Comparison of ENCODE assay signal across 7 mouse cellular contexts in the genomic region with DNA sequence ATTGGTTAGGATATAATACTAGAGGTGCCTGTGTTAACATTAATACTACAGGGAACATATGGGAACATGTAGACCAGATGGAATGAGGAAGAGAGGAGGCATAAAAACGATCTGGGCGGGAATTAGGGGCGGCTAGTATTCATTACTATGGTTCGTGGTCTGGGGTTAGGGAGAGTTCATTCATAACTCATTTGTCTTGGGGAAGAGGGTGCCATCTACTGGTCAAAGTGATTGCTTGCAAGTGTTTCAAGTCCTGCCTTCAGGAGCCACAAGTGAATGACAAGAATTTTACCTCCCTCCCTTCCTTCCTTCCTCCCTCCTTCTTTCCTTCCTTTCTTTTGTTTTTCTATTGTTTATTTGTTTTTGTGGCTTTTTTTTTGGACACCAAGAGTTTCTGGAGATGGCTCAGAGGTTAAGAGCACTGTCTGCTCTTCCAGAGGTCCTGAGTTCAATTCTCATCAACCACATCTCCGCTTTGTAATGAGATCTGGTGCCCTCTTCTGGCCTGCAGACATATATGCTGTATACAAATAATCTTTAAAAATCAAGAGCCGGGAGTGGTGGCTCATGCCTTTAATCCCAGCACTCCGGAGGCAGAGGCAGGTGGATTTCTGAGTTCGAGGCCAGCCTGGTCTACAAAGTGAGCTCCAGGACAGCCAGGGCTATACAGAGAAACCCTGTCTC. TPM values are rescaled to one million over a fixed set of nuclear protein-coding genes. Genes with fewer than 3 reads are reported as not detected.
DNase-seq lines count a peak whose midpoint lies in the region; ATAC-seq lines count a peak whose summit lies in the region.

No protein-coding gene starts in this region.

- peak; percentile 50 for DNase-seq in neural tube, embryonic 10.5 days (ENCODE audit: extremely low spot score, low spot score)
- DNase-seq in R1 (ENCODE audit: low read depth, low spot score) (peak; percentile 94), liver (peak; percentile 64)
- DNase-seq in embryo, embryonic 10 days (ENCODE audit: low spot score): peak; percentile 93
- peak; percentile 90 for DNase-seq in retina, embryonic 14.5 days (ENCODE audit: low spot score)

- no peak overlapping the region for H3K9ac ChIP-seq in neural tube, embryonic 15.5 days (replicated peaks)

- 29% methylated on average over 8 of the region's 8 CpGs for WGBS in neural tube, embryonic 15.5 days

- H3K27ac ChIP-seq in neural tube, embryonic 15.5 days (replicated peaks): no peak overlapping the region

- H3K4me2 ChIP-seq in neural tube, embryonic 15.5 days: no peak overlapping the region

- no peak overlapping the region for H3K4me3 ChIP-seq in neural tube, embryonic 15.5 days (replicated peaks)

- H3K9me3 ChIP-seq in neural tube, embryonic 15.5 days (replicated peaks): no peaks in the 10 kb centered on the region

- no peaks in the 10 kb centered on the region for H3K27me3 ChIP-seq in neural tube, embryonic 15.5 days (replicated peaks)

- ATAC-seq in neural tube, embryonic 15.5 days (ENCODE audit: low FRiP score): no peak
- peak; percentile 40 for ATAC-seq in inflammation-experienced regulatory T-cells, adult 6 months

- peaks cover 21% of the 10 kb centered on the region for H3K4me1 ChIP-seq in neural tube, embryonic 15.5 days

- H3K36me3 ChIP-seq in neural tube, embryonic 15.5 days: no peaks in the 10 kb centered on the region

RNA-seq across cellular contexts. Expression of gene Pitpnc1, which starts 2.8 kb away (rescaled TPM):
- 42.0 and 45.0 TPM in 2 replicates for polyA plus RNA-seq in neural tube, embryonic 15.5 days (2015; fragmentation: Nextera tagmentation; extraction: Ambion mirVana)
- 100 to 1,000 TPM in 2 of 3 experiments, 10 to 100 TPM in 1; 72.1 to 124 (median 106) TPM for polyA plus RNA-seq in inflammation-experienced regulatory T-cells, adult 6 months (2017; shearing (Covaris generic))

RNA-seq across cellular contexts. Expression of gene Psmd12, which starts 6.0 kb away (rescaled TPM):
- polyA plus RNA-seq in neural tube, embryonic 15.5 days (2015; fragmentation: Nextera tagmentation; extraction: Ambion mirVana): 151 and 162 TPM in 2 replicates
- polyA plus RNA-seq in inflammation-experienced regulatory T-cells, adult 6 months (2017; shearing (Covaris generic)): 100 to 1,000 TPM; 115 to 161 (median 118) TPM
